Mouse (Mus musculus): ENCODE results near the gene Rgs10. TPM values are rescaled to one million over a fixed set of nuclear protein-coding genes. Genes with fewer than 3 reads are reported as not detected.

The Rgs10 gene
- total and polyA plus RNA-seq, 2 experiments from 2014 or later = 0.69 to 7.8 TPM

DNA sequence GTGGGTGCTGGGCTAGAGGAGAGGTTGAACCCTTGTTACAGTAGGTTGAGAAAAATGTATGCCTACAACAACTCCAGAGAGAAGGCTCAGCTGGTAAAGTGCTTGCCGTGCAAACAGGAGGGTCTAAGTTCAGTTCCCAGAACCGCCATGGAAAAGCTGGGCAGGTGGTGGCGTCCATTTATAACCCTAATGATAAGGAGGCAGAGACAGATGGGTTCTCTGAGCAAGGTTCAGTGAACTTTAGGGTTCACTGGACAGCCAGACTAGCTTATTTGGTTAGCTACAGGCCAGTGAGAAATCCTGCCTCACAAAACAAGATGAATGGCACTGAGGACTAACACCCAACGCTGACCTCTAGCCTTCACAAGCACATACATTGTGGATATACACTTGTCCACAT is 68.8 kb downstream of the Rgs10 start:
- Histone ChIP-seq H3K9ac (replicated peaks; ENCODE audit: low read depth, low read length) (no peak overlapping the region), H3K27ac (ENCODE audit: low read depth) (no peak overlapping the region), H3K27me3 (ENCODE audit: control insufficient read depth, insufficient read depth, low read length) (no peaks in the 10 kb centered on the region), H3K9me3 (replicated peaks; ENCODE audit: control insufficient read depth, low read length) (no peaks in the 10 kb centered on the region), H3K4me3 (ENCODE audit: low read depth, low read length) (no peak overlapping the region), H3K4me2 (ENCODE audit: low read depth, low read length) (no peak overlapping the region), H3K4me1 (ENCODE audit: control insufficient read depth, insufficient read depth) (no peaks in the 10 kb centered on the region), H3K36me3 (replicated peaks; ENCODE audit: control insufficient read depth, insufficient read depth, low read length) (no peaks in the 10 kb centered on the region)
- ATAC-seq (ENCODE audit: insufficient read depth, low read depth) = no peak
- DNase-seq (ENCODE audit: low spot score) = no peak
- WGBS = 85% methylated on average over 4 of the region's 4 CpGs
- TF ChIP-seq CTCF (IDR thresholded peaks at IDR 0.05; ENCODE audit: low read depth) (no peak), EP300 (IDR thresholded peaks at IDR 0.05; ENCODE audit: low read depth) (no peak)

DNA sequence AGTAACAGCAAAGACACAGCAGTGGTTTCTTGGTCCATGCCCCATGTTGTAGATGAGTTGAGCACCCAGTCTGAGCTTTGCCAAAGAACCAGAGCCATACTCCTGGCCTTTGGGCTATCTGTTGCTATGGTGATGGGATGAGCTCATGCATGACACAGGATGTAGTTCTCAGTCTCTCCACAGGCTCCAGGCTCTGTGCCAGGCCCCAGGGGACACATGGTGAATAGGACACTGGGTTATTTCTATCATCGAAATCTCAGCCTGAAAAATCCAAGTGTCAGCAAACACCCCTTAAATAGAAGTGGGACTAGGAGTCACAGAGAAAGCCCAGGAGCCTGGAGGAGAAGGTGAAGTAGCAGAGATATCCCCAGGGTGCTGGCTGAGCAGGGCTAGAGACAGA is 70.0 kb downstream of the Rgs10 start:
- Histone ChIP-seq H3K4me1 (ENCODE audit: control insufficient read depth, insufficient read depth) (no peaks in the 10 kb centered on the region), H3K27me3 (ENCODE audit: control insufficient read depth, insufficient read depth, low read length) (no peaks in the 10 kb centered on the region), H3K4me2 (ENCODE audit: low read depth, low read length) (no peak overlapping the region), H3K36me3 (replicated peaks; ENCODE audit: control insufficient read depth, insufficient read depth, low read length) (no peaks in the 10 kb centered on the region), H3K9me3 (replicated peaks; ENCODE audit: control insufficient read depth, low read length) (no peaks in the 10 kb centered on the region), H3K4me3 (ENCODE audit: low read depth, low read length) (no peak overlapping the region), H3K9ac (replicated peaks; ENCODE audit: low read depth, low read length) (no peak overlapping the region), H3K27ac (ENCODE audit: low read depth) (no peak overlapping the region)
- DNase-seq (ENCODE audit: low spot score) = peak; percentile 76
- 14% methylated on average over 1 of the region's 1 CpGs for WGBS
- peak; percentile 77; the same call in 1 of the 2 replicates for ATAC-seq (ENCODE audit: insufficient read depth, low read depth)
- TF ChIP-seq CTCF (IDR thresholded peaks at IDR 0.05; ENCODE audit: low read depth) (no peak; the same call in 1 of the 2 replicates), EP300 (IDR thresholded peaks at IDR 0.05; ENCODE audit: low read depth) (no peak)

GRCm38 (mm10) chr7:128346991-128347390 is 71.6 kb downstream of the Rgs10 start:
- H3K27me3 ChIP-seq (ENCODE audit: control insufficient read depth, insufficient read depth, low read length) = no peaks in the 10 kb centered on the region
- H3K4me2 ChIP-seq (ENCODE audit: low read depth, low read length) = no peak overlapping the region
- no peak overlapping the region for H3K27ac ChIP-seq (ENCODE audit: low read depth)
- H3K9ac ChIP-seq (replicated peaks; ENCODE audit: low read depth, low read length) = no peak overlapping the region
- 59% methylated on average over 8 of the region's 8 CpGs for WGBS
- no peaks in the 10 kb centered on the region for H3K9me3 ChIP-seq (replicated peaks; ENCODE audit: control insufficient read depth, low read length)
- H3K4me3 ChIP-seq (ENCODE audit: low read depth, low read length) = no peak overlapping the region
- H3K36me3 ChIP-seq (replicated peaks; ENCODE audit: control insufficient read depth, insufficient read depth, low read length) = no peaks in the 10 kb centered on the region
- no peaks in the 10 kb centered on the region for H3K4me1 ChIP-seq (ENCODE audit: control insufficient read depth, insufficient read depth)
- no peak for TF ChIP-seq CTCF (IDR thresholded peaks at IDR 0.05; ENCODE audit: low read depth)
- TF ChIP-seq EP300 (IDR thresholded peaks at IDR 0.05; ENCODE audit: low read depth) = no peak
- DNase-seq (ENCODE audit: low spot score) = no peak
- ATAC-seq (ENCODE audit: insufficient read depth, low read depth) = no peak

DNA sequence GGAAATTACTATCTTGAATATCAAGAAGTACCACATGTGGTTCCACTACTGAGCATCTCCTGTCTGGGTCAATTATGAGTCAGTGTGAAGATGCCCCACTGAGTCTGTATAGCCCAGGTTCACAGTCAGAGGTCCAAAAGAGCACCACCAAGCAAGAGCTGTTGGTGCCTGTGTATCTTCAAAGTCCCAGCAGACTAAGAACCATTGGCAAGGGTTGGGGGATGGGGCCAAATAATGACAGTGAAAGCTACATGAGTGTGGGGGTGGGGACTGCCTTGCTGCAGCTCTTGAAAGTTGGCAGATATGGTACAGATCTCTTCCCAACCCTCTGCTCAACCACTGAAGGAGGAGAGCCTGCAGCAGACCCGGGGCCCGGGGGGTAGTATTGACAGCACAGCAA is 72.0 kb downstream of the Rgs10 start:
- no peaks in the 10 kb centered on the region for H3K4me1 ChIP-seq (ENCODE audit: control insufficient read depth, insufficient read depth)
- no peaks in the 10 kb centered on the region for H3K9me3 ChIP-seq (replicated peaks; ENCODE audit: control insufficient read depth, low read length)
- H3K4me3 ChIP-seq (ENCODE audit: low read depth, low read length) = no peak overlapping the region
- no peaks in the 10 kb centered on the region for H3K36me3 ChIP-seq (replicated peaks; ENCODE audit: control insufficient read depth, insufficient read depth, low read length)
- no peaks in the 10 kb centered on the region for H3K27me3 ChIP-seq (ENCODE audit: control insufficient read depth, insufficient read depth, low read length)
- no peak overlapping the region for H3K27ac ChIP-seq (ENCODE audit: low read depth)
- 58% methylated on average over 2 of the region's 2 CpGs for WGBS
- TF ChIP-seq EP300 (IDR thresholded peaks at IDR 0.05; ENCODE audit: low read depth) (no peak), CTCF (IDR thresholded peaks at IDR 0.05; ENCODE audit: low read depth) (no peak)
- H3K9ac ChIP-seq (replicated peaks; ENCODE audit: low read depth, low read length) = no peak overlapping the region
- DNase-seq (ENCODE audit: low spot score) = no peak
- no peak for ATAC-seq (ENCODE audit: insufficient read depth, low read depth)
- no peak overlapping the region for H3K4me2 ChIP-seq (ENCODE audit: low read depth, low read length)

DNA sequence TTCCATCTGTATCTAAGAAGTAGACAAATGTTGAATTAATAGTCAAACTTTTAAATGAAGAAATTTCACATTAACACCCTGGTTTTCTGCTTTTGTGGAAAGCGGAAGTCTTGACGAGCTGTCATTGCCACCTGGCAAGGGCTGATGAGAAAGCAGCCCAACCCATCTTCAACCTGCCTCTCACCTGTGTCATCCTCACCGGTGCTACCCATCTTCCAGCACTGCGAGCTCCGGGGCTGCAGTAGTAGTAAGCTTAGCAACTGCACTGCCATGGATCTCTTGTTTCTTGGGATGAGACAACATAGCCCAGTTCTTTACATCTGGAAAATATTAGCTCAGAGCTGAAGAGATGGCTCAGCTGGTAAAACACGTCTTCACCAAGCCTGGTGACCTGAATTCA is 72.9 kb downstream of the Rgs10 start:
- Histone ChIP-seq H3K9ac (replicated peaks; ENCODE audit: low read depth, low read length) (no peak overlapping the region), H3K4me3 (ENCODE audit: low read depth, low read length) (no peak overlapping the region), H3K36me3 (replicated peaks; ENCODE audit: control insufficient read depth, insufficient read depth, low read length) (no peaks in the 10 kb centered on the region), H3K9me3 (replicated peaks; ENCODE audit: control insufficient read depth, low read length) (no peaks in the 10 kb centered on the region), H3K4me1 (ENCODE audit: control insufficient read depth, insufficient read depth) (no peaks in the 10 kb centered on the region), H3K27me3 (ENCODE audit: control insufficient read depth, insufficient read depth, low read length) (no peaks in the 10 kb centered on the region), H3K4me2 (ENCODE audit: low read depth, low read length) (no peak overlapping the region), H3K27ac (ENCODE audit: low read depth) (no peak overlapping the region)
- ATAC-seq (ENCODE audit: insufficient read depth, low read depth) = no peak
- no peak for TF ChIP-seq EP300 (IDR thresholded peaks at IDR 0.05; ENCODE audit: low read depth)
- TF ChIP-seq CTCF (IDR thresholded peaks at IDR 0.05; ENCODE audit: low read depth) = no peak
- 76% methylated on average over 6 of the region's 6 CpGs for WGBS
- DNase-seq (ENCODE audit: low spot score) = no peak

DNA sequence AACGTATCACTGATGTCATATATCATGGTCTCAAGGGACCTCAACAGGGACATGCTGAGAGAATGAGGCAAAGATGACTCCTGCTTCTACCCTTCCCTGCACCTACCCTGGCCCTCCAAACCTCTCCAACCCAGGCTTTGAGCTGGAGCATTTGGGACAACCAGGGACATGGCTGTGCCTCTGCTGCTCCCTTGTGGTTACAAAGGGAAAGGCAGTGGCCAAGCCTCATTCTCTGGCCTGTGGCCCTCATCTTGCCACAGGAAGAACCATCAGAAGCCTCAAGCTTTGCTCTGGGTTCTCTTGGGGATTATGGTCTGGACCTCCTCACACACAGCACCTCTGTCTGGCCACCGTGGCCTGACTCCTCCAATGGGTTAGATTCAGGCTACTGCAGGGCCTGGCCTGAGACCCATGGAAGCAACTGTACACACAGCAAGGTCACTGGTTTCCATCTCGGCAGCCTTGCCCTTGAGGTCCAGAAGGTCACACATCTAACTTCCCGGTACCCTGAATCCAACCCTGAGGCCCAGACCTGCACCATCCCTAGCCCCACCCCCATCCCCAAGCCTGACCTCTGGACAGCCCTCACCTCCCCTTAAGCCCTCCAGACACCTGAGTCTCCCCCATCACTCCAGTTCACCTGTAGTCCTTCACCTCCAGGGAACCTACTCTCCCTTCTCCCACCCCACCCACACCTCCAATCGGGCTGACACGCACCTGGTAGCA is 73.5 kb downstream of the Rgs10 start:
- no peak overlapping the region for H3K9ac ChIP-seq (replicated peaks; ENCODE audit: low read depth, low read length)
- WGBS = 50% methylated on average over 6 of the region's 6 CpGs
- H3K27me3 ChIP-seq (ENCODE audit: control insufficient read depth, insufficient read depth, low read length) = no peaks in the 10 kb centered on the region
- ATAC-seq (ENCODE audit: insufficient read depth, low read depth) (peak; percentile 78), DNase-seq (ENCODE audit: low spot score) (peak; percentile 67)
- no peak overlapping the region for H3K4me3 ChIP-seq (ENCODE audit: low read depth, low read length)
- no peaks in the 10 kb centered on the region for H3K36me3 ChIP-seq (replicated peaks; ENCODE audit: control insufficient read depth, insufficient read depth, low read length)
- TF ChIP-seq EP300 (IDR thresholded peaks at IDR 0.05; ENCODE audit: low read depth) (no peak), CTCF (IDR thresholded peaks at IDR 0.05; ENCODE audit: low read depth) (peak; percentile 98)
- H3K27ac ChIP-seq (ENCODE audit: low read depth) = no peak overlapping the region
- no peaks in the 10 kb centered on the region for H3K4me1 ChIP-seq (ENCODE audit: control insufficient read depth, insufficient read depth)
- H3K9me3 ChIP-seq (replicated peaks; ENCODE audit: control insufficient read depth, low read length) = no peaks in the 10 kb centered on the region
- H3K4me2 ChIP-seq (ENCODE audit: low read depth, low read length) = no peak overlapping the region

Data from heart, postnatal 0 days (tissue).